Mouse (Mus musculus): Measurements from ENCODE around the gene Duox1.
A peak's percentile ranks its signal among the peaks of the same experiment; 100 is the strongest.

Duox1 gene

DNA sequence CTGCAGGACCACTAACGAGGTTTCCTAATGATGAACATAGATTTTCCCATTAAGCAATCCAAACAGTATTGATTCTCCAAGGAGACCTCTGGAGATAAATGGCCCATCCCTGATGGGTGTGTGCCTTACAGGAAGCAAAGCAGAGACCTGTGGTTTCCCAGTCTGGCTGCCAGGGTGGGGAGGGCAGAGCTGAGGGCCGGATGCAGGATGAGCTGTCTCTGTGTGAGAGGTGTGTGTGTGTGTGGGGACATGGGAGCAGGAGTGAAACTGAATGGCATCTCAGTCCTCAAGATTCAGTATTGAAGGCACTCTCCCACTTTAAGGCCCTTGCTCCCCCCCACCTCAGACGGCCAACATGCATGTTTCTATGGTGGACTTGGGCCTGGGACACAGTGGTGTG is 40.7 kb downstream of the Duox1 start:
- DNase-seq: no peak

DNA sequence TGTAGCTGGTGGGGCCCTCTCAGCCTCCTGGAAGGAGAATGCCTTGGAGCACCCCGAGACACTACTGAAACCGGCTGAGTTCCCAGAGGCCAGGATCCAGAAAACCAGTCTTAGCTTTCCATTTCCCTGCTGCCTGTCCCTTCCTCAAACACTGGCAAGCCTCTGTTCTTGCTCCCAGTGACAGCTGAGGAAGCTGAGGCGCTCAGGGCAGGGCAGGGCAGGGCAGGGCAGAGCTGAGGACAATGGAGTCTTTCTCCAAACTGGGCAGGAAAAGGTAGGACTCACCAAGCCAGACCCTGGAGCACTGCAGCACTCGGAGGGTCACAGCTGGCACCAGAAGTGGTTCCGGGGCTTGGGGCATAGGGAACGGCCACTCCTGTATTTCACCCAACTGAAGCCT is 44.8 kb downstream of the Duox1 start:
- DNase-seq: no peak

DNA sequence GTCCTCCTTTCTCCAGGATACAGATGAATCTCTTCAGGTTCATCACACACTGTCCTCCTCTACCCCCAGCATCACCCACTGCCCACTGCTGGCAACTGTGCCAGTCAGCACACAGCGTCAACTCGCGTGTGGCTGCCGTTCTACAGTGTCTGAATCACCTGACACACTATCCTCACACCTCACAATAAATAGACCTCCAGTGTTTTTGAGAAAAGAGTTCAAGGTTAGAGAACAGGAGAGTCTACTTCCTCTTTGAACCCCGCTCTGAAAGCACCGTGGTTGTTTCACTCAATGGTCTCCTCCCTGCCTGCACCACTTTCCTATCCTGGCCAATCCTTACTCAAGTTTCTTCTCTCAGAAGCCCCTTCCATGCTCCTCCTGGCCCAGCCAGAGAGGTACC is 45.7 kb downstream of the Duox1 start:
- DNase-seq: no peak

DNA sequence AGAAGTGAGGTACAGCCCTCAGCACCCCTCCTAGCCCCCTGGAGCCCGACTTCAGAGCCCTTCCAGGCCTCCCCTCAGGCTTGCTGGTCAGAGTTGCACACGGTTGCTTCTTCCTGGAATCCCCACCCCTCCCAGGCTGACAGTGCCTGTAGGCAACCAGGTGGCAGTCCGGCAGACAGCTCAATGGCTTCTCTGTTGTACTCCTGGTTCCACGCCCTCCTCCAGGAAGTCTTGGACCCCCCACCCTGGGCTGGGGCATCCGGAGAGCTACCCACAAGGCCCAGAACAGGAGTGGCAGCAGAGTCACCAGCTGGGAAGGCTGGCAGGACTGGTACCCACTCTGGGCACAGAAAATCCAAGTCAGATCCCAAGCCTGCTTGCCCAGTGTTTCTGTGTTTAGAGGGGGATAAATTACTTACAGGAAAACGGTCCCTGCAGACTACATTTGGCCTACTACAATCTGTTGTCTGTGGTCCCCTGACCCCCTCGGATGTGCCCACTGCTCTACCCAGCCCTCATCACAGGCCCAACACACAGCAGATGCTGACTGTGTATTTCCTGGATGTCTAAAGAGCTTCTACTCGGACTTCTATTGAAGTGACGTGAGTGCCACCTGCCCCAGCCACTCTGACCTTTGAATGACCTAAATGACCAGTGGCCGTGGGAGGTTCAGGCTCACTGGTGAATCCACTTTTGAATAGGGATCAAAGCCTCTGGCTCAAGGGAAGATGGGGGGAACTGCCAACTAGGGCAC is 46.6 kb downstream of the Duox1 start:
- DNase-seq: no peak

DNA sequence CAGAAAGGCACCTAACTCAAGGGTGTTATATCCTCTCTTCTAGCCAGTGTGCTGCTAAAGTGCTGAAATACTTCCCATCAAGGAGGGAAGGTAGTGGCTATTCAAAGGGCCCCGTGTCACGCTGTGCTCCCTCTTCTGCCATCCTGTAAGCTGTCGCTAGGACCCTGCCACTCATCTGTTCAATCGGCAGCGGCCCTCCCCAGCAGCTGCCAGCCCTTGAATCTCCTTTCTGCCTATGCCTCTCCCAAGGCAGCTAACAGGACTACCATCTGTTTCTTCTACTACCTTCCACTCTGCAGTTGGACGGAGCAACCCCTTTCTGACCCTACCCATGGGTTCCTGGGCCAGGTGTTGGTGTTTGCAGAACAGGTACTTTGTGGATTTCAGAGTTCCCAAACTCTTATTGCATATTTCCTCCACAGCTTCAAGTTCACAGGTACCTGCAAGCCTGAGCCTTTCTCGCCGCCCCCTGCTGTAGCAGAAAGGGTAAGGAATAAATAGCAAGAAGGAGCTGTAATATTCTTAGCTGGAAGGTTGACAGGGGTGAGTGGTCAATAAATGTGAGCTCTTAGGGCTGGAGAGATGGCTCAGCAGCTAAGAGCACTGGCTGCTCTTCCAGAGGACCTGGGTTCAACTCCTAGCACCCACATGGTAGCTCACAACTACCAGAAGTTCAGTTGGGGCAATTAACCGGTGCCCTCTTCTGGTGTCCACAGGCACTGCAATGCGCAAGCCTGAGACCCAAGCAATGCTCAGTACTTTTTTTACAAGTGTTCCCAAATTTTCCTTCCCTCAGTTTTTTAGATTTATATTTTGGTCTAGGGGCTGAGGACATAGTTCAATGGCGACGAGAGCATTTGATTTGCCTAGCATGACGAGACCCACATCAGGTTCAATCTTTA is 47.4 kb downstream of the Duox1 start:
- DNase-seq: no peak

DNA sequence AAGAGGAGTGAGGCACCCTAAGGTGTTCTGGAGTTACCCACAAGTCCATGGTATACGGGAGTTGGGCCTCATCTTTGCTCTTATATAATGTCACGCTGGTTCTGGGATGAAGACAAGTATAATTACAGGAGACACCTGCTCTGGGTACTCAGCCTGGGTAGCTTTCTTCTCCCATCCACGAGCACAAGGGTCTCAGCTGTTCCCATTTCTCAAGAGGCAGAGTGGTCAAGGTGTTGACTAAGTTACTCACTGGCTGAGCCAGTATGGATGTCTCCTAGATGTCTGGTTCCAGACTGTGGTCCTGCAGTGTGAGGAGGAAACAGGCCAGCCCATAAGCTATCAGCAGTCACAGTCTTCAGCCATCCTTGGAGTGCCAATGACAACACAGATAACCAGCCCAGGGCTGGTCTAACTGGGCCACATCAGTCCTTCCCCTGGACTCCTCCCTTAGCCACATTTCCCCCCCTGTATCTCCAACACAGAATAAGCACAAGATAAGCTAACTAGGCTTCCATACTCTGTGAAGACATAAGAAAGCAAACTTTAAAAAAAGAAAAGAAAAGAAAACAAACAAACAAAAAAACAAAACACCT is 49.0 kb downstream of the Duox1 start:
- no peak for DNase-seq

DNA sequence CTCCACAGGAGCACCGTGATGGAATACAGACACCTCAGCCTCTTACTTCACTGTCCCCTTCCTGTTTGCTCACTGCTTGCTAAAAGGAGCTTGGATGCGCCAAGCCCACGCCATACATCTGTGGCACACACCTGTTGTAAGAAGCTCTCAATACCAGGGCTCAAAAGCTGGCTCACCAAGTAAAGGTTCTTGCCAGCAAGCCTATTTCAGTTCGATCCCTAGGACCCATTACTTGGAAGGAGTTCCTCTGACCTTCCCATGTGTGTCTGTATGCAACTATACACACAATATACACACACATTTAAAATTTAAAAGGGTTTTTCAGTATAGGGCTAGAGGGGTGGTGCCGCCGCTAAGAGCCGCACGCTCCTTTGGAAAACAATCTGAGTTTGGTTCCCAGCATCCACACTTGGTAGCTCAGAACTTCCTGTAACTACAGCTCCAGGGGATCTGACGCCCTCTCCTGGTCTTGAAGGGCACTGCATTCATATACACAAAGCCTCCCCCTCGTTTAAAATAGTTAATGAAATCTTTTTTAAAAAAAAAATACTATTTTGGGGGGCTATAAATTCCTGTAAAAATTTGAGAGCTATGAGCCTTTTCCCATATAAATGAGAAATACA is 49.9 kb downstream of the Duox1 start:
- DNase-seq: no peak

DNA sequence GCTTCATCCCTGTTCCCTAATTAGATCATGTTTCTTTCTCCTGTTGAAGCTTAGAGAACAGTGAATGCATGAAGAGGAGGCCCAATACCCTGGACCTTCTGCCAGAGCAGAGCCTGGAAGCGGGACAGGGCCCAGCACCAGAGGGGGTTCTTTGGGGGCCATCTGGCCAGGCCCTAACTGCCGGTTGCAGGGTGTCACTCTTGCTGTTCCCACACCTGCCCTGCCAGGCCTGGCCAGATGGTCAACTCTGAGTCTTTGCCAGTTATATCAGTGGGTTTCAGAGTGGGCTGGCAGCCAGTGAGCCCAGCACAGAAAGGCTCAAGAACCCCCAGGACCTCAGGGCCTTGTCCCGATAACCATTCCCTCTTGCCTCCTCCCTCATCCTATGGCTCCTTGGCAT is 50.6 kb downstream of the Duox1 start:
- no peak for DNase-seq

DNA sequence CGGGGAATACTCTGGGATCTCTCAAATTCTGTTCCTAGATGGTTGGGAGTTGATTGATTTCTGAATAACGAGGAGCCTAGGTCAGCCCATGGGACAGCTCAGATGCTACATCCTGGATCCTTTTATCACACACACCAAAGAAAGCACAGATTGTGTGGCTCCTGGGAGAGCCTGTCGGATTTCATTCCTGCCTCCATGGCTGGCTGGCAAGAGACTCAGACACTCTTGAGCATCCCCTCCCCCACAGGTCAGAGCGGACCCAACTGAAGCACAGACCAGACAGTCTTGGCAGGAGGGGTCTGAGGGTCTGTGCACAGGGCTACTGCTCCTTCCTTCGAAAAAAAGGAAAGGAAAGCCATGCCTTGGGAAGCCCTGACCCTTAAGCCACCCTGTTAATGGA is 51.2 kb downstream of the Duox1 start:
- DNase-seq: no peak

DNA sequence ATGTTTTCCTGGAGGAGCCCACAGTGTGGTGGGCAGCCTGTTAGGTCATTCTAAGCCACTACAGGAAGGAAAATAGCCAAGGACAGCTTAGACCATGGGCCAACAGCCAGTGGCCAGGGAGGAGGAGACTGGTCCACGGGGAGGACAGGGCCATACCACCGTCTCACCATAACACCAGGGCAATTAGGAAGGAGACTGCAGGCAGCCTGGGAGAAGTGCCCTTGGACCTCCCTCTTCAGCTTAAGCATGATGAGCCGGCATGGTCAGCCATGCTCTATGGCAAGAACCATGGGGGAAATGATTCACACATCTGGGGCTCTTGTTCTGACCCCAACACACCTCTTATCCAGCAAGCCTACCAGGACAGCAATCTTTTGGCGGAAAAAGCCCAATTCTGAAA is 51.7 kb downstream of the Duox1 start:
- DNase-seq: no peak

DNA sequence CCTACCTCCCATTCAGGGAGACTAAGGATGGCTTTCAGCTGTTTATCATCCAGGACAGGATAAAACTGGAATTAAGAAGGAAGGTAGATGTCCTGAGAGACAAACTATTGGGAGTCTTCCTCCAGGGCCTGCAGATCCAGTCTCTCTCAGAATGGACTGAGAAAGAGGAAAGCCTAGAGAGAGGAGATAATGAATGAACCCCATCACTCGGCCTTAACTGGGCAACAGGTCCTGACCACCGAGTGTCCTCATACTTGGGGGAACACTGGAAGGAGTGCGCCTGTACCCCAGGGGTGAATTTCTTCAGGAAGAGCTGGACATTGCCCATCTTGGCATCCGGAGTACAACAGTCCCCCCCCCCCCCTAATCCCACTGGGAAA is 52.2 kb downstream of the Duox1 start:
- no peak for DNase-seq

DNA sequence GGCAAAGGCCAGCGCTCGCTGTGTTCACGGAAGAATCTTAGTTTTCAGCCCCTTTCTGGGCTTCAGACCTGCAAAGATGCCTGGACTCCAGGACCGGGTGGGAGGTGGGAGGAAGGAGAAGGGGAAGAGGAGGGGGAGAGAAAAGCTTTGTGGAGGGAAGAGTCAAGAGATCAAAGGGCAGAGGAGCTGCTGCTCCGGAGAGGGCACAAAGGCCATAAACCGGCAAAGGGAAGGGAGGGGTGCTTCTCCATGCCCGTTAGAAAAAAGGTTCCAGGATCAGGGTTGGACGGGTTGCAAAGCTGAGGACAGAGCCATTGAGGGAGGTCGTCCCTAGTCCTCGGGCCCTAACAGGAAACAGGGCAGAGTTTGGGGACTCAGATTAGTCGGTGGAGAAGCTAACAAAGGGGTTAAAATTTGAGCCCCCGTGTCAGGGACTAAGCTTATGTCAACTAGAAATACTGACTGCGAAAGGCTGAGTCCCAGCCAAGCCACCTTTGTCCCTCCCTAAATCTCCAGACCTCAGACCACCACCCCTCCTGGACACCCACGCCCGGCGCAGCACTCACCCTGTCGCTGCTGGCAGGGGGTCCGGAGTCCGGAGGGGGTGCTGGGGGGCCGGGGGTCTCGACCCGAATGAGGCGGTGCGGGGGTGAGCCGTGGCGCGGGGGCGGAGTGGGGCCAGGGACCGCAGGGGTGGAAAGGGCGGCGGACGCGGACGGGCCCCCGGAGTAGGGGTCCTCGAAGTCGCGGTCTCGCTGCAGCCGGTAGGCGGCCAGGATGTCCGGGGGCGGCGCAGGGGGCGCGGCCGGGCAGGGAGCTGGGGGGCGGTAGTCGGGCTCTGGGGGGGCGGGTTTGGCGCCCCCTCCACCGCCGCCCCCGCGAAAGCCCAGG is 52.9 kb downstream of the Duox1 start:
- peak in 1 of 2 experiments; percentile 29 for DNase-seq

DNA sequence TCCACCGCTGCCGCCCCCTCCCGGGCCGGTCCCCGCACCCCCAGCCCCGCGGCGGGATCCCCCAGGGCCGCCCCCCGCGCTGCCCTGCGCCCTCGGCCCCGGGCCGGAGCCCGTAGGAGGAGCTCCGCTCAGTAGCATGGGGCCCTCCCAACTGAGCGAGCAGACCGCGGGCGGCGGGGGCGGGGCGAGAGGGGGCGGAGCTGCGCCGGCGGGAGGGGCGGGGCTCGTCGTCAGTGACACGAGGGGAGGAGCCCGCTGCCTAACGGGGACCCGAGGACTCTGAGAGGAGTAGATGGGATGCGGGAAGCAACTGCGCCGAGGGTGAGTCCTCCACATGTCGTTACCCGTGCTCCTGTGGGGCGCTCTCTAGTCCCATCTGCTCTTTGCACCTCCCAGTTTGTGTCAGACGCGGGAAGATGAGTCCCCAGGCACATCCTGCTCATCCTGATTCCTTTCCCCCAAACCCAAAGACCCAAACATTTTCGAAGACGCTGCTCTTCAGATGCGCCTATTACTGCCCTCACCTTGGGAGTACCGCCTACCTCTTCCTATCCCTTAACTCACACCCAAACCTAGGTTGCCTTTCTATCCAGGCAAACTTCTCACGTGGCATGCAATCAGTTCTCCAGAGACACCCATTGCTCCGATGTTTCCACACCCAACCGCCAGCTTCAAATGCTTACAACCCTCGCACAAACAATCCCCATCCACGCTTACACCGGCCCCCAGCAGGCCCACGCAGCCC is 53.7 kb downstream of the Duox1 start, which contains the start of gene Shf:
Gene Shf (minus strand): TSS at position 168 of the 745 bp plus-strand sequence.
- DNase-seq: peak; percentile 84 to 86

DNA sequence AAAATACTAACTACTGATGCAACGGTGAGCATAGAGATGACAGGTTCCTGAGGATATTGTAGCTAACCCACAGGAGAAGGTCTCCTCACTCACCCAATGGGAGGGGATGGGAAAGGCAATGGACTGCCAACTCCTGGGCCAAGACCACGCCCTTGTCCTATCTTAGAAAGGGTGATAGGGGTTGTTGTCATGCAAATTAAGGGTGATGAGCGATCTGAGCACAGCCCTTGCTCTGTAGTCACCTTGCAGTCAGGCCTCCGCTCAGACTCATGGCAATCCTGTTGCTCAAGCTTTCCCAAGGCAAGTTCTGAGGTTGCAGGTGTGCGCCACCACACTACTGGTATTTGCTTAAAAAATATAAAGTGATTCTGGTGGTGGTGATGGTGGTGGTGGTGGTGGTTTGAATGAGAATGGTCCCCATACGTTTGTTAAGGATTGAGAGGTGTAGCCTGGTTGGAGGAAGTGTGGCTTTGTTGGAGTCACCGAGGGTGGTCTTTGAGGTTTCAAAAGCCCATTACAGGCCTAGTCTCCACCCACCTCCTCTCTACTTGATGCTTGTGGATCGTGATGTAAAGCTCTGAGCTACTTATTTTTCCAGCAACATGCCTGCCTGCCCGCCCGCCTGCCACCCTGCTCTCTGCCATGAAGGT is 54.8 kb downstream of the Duox1 start:
- DNase-seq: no peak

DNA sequence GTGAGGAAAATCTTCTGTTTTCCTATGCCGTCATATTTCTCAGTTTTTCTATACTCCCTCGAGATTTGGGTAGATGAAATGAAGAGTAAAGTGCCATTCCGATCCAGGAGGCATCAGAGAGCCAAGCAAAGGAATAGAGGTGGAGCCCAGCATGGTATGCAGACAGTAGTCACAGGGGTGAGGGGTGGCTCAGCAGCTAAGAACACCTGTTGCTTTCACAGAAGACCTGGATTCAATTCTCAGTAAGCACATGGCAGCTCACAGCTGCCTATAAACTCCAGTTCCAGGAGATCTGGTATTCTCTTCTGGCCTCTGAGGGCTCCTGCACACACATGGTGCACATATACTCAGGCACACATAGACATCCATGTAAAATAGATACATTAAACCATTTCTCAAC is 56.6 kb downstream of the Duox1 start:
- no peak for DNase-seq

DNA sequence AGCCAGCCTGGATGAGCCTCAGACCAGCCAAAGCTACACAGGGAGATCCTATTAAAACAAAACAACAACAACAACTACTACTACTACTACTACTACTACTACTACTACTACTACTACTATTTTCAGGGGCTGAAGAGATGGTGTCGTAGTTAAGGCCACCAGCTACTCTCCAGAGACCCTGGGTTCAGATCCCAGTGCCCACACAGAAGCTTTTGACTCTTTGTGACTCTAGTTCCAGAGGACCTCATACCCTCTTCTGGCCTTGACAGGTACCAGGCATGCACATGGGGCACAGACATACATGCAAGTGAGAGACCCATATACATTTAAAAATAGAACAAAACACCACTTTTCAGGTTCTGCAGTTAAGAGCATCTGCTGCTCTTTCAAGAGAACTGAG is 57.1 kb downstream of the Duox1 start:
- no peak for DNase-seq

DNA sequence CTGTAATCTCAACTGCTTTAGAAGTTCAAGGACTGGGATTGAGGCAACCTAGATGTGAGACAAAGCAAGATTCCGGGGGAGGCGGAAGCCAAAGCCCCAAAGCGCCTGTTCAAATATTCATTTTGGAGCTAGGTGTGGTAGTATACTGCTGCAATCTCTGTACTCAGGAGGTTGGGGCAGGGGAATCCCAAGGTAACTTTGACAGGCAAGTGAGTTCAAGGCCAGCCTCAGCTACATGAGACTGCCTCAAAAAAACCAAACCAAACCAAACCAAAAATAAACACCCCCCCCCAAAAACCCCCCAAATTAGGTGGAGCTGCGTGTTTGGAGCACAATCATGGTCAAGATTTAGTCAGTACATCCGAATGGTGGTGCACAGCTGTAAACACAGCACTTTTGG is 58.5 kb downstream of the Duox1 start:
- DNase-seq: no peak

DNA sequence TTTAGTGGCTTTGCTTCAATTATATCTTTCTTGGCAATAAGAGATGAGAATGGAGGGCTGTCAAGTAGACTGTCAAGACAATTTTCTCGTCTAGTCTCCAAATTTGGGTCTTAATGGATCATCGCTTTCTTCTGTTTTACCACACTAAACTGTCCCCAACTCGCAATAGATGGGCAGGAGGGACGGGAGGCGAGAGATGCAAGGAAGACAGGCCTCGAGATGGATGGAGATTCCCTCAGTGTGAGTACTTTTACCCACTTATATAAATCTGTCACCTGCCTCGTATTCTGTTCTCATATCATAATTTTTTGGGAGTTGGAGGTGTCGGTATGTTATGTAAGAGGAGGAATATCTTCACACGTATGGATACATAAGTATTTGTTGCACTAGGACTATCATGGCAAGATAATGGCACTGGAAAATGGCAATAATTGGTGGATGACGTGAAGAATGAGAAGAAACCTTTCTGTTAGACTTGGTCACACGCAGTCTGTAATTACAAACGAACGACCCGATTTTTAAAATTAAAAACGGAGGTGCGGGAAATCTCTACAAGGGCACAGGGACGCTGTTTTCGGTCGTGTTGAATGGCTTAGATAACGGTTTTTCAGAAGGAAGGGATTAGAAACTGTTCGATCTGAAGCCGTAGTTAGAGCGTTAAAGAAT is 59.3 kb downstream of the Duox1 start:
- DNase-seq: no peak

DNA sequence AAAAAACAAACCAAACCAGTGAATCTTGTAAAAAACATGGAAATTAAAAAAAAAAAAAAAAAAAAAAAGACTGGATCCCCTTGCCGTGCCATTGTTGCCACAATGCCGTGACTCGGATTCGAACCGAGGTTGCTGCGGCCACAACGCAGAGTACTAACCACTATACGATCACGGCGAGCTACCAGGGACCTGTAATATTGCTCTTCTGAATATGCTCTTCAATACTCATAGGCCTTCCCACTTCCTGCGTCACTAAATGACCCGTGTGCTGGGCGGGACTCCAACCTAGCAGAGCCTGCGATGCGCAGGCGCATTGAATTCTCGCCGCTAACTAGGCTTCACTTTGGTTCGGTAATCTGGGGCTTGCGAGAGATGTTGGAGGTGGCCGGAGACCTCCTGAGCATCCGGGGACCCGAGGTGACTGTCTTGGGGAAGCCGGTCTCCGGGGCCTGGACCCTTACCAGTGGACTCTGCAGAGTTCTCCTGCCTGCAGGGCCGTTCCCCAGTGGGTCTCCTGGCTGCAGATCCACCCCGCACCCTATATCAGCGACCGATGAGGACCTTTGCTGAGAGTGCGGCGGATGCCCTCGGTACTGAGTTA is 60.0 kb downstream of the Duox1 start:
- peak; percentile 94 to 96 for DNase-seq

DNA sequence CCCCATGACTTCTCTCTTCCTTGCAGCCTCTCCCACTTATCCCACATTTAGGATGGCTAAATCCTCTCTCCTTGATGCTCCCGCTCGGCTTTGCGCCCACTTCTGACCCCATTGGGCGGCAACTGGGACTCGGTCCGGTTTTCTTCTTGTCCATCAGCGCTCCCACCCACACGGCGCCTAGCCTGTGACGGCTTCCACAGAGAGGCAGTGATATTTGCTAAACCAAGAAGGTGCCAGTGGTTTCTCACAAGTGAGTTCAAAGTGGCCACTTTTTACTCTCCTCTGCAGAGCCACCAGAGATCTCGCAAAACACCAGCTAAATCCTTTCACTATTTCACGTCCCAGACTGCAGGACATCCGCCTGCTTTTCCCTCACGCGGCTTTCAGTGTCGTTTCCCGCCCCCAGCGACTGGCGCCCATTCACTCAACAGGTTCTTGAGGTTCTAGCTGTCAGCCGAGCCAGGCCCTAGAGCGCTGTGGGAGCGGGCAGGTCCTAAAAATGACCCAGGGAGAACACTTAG is 60.6 kb downstream of the Duox1 start:
- DNase-seq: peak; percentile 58 to 70
